Mouse (Mus musculus) layer of hippocampus, postnatal 14 days (tissue): Measurements from ENCODE around the gene Lsp1. TPM values are rescaled to one million over a fixed set of nuclear protein-coding genes. Genes with fewer than 3 reads are reported as not detected.

Source experiments
- DNase-seq, 2 experiments: peaks; one replicate each; pipeline ENCODE4 v3.0.0; 2021 to 2022; ENCODE audit warnings: low spot score in 2 of 2, mixed read lengths in 1 of 2
- total RNA-seq, 2 experiments: library from RNA; stranded (reverse); gene quantifications; 2 replicates each; pipeline ENCODE4 v1.2.3; 2021

The Lsp1 gene
- total RNA-seq, 2 experiments from 2014 or later, result 4.2 to 4.7 TPM

DNA sequence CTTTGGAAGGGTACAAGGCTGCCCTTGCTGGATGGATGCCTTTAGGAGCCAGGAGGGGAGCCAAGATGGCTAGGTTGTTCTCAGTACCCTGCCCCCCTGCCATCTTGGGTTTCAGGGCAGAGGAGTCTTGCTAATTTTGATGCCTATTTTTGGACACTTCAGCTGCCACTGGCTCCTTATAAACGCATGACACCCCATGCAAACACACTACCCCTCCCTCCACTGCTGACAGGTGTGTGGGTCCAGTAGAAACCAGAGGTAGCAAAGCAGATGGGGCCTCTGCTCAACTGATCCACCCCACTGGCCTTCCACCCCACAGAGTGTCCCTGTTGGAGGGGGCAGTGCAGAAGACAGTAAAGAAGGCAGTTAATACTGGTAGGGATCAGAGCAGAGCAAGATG, 39.4 kb downstream of the Lsp1 start:
- DNase-seq, result no peak

DNA sequence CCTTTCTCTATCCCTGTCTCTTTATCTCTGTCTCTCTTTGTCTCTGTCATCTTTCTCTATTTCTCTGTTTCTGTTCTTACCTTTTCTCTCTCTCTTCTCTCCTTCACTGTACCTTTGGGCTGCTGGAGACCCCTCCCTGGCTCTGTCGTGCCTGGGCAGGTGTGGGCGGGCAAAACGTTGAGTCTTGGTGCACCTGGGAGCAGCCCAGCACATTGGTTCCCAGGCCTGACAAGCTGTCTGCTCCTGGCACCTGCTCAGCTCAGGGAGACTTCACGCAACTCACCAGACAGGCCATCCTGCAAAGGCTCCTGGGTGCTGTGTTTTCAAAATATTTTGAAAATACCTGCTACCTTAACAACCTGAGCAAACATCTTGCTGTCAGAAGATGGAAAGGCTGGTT, 42.6 kb downstream of the Lsp1 start:
- DNase-seq, result no peak

- no peak for DNase-seq
Observed at GRCm38 (mm10) chr7:142505942-142506341, 45.3 kb downstream of the Lsp1 start.

DNA sequence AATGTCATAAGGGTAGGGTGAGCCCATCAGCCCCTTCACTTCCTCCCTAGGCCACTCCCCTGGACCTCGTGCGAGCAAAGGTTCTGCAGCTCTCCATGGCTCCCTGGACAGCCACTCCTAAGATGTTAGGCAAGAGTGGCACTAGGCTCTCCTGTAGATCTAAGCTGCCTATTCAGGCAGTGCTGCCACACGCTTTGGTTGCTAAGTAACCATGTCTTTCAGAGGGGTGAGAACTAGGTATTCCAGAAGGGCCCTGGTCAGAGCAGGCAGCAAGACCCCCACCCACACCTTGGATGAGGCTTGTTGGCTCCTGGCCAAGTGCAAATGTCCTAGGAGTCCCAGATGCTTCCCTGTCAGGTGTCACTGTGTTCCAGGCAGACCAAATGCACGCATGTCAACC, 45.9 kb downstream of the Lsp1 start:
- DNase-seq, result no peak

GRCm38 (mm10) chr7:142507453-142507852, 46.8 kb downstream of the Lsp1 start:
- no peak for DNase-seq

- no peak for DNase-seq
Observed at GRCm38 (mm10) chr7:142509518-142509917, 48.9 kb downstream of the Lsp1 start.

DNA sequence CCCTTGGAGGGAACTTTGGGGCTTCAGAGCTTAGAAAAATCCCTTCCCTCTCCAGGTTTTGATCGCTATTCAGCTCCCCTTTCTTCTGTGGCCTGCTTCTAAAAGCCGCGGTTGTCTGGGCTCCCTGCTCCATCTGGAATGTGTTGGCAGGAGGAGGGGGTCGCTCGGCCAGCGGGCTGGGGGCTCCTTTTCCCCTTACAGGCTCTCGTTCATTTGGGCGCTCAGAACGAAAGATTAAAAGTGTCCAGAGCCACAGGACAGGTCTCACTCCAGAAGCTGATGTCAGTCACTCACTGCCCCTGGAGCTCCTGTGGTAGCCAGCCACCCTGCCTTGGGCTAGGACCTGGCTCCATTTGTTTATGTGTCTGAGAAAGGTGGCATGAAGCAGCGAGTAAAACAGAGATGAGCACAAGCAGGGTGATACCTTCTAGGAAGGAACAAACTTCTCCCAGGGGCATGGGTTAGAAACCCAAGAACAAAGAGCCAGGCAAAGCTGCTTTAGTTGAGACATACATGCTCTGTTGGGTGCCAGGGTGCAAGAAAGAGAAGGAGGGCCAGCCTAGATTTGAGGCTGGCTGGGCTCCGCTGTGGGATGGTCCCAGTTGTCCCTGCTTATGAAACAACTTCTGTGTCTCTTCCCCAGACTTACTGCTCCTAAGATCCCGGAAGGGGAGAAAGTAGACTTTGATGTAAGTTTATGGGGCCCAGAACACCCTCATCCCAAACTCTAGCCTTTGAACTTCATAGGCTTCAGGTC, 49.6 kb downstream of the Lsp1 start:
- DNase-seq, result peak; percentile 8 to 32

DNA sequence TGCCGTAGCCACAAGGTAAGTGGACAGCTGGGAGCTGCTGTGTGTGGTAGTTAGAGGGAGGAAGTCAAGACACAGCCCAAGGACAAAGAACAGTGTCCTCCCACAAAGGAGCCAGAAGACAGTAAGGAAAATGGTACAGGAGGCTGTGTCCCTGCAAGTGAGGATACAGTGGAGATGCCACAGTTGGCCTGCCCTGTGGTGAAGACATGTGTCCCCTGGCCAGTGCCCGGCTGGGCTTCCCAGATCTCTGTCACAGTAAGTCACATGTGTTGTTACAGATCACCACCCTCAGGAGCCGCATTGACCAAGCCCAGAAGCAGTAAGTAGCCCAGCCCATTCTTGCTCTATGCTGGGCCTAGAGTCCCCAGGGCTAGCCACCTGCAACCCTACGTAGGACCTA, 53.4 kb downstream of the Lsp1 start:
- DNase-seq, result no peak

DNA sequence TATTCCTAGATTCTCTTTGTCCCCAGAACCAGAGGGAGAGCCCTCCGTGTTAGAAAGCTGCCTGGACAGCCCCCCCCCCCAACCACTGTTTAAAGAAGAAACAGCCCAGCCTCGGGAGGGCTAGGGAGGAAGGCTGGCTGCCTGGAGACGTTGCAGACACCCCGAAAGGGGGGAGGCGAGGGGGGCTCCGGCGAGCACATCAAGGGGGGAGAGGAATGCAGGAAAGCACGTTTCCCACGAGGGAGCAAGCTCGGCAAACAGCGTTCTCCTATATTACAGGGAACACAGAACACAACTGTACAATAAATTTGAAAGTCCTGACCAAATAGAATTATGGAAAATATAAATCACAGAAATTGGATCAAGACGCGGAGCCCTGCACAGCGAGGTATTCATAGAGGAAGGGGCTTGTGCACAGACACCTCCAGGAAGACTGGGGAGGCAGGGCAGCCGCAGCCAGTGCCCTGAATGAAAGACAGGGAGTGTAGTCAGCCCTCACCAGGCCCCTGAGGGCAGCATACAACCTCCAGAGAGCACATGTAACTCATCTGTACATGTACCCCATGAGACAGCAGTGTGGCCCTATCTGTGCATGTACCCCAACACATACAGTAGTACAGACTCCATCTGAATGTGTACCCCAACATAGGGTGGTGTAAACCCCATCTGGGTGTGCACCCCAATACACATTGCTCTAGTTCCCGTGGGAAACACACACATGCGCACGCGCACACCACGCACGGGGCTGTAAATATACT, 55.8 kb downstream of the Lsp1 start:
- DNase-seq, result no peak

DNA sequence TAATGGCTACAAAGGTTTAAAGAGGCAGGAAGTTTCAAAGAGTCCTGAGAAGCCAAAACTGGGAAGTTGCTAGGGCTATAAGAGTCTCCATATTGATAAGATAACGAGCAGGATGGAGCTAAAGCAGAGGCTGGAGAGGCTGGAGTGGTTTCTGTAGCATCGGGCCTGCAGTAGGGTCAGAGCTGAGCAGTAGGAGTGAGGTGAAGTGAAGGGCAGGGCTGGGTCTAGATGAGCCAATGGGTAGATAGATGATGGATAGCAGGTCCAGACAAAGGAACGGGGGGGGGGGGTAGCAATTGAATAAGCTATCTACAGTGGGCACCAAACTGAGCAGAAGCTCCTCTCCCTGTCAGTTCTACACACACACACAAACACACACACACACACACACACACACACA, 56.9 kb downstream of the Lsp1 start:
- no peak for DNase-seq

DNA sequence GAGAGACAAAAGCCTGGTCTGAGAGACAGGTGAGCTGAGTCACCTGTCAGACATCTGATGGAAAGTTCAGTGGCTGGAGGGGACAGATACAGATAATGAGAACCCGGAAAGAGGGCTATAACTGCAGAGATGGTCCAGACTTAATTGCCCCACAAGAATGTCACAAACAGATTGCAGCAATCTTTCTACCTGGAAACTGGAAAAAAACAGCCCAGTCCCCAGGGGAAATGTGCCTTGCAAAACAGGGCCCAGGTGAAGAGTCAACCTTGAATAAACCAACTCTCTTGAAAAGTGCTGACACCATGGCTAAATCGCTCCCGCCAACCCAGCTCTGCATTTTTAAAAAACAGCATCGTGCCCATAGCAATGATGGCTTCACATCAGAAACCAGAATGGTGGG, 59.7 kb downstream of the Lsp1 start:
- DNase-seq, result no peak

DNA sequence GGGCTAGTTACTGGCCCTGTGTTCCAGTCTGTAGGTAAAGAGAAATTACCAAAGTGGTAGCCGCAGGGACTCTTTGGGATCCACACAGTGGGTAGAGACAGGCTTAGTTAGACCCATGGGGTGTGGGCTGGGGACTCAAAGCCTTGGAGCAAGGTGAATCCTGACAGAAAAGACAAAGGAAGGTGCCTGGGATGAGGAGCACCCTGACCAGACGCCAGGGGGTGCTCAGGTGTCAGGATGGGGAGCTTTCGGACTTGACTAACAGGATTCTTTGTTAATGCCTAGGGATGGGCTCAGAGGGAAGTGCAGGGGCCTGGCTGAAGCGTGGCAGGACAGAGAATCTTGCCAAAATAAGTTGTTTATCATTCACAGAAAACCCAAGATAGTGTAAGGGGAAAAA, 61.7 kb downstream of the Lsp1 start:
- no peak for DNase-seq

DNA sequence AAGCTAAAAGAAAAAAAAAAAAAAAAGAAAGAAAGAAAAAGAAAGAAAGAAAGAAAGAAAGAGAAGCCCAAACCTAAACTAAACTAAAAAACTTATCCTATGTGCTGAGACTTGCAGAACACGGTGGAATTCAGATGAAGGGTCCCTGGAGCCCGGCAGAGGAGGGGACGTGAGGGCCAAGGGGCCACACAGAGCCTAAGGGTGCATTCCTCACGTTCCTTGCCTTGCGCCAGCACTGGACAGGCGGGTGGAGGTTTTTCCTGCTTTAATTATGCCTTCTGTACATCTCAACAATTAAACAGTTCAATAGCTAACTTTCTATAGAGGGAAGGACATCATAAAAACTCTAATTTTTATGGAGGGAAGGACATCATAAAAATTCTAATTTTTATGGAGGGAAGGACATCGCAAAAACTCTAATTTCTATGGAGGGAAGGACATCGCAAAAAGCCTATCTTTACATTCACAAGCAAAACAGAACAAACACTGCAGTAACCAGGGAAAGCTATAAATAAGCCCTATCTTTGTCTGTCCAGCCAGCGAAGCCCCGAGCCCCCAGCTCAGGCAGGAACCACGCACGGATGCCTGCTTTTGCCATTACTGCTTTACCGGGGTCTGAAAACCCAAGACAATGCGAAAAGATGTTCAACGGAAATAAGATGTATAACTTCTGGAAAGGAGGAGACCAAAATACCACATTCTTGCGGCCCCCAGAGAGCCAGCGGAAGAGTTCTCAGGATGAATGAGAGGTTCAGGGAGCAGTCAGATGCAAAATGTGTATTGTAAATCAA, 62.8 kb downstream of the Lsp1 start:
- DNase-seq, result no peak

DNA sequence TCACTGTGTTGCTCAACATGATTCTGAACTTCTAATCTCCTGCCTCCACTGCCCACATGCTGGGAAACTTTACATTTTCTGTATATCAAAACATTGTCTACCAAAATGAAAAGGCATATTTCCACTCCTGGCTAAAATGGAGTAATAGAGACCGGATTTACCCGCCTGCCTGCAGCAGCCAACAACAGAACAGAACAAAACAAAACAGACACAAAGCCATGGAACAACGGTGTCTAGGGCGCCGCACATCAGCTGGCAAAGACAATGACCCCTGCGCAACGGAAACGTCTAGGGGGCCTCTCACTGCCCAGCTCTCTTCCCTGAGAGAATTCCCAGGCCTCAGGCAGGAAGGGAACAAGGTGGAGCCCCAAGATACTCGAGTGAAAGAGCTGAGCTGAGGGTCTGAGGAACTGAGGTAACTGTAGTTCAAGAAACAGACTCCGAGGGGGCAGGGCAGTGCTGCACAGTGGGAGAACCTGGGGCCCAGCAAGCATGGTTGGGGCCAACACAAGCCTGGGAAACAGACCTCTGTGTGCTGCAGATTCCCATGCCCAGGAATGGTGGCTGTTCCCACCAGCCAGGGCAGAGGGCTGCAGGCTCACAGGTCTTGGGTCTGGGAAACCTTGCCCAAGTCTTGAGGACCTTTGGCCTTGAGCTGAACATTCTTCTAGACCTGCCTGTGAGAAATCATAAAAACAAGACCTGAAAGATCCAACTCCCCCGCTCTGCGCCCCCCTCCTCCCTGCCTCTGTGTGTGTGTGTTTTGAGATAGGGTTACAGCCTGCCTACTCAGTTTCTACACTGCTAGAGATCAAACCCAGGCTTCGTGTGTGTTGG, 65.0 kb downstream of the Lsp1 start:
- DNase-seq, result no peak

DNA sequence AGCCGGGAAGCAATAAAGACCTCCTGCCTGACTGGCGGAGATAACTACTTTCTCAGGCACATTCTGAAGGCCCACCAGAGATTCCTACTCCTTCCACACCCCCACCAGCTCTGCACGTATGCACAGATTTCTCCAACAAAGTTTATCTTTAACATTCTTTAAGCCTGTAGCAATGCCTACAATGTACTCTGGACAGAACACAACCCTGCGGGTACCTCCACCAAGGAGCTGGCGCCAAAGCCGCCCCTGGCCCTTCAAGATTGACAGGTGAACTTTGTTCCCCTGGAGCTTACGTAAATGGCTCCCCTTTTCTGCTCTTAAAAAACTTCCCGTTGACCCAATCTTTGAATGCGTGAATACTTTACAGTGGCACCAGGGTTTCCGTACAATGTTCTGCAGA, 68.7 kb downstream of the Lsp1 start:
- DNase-seq, result no peak

DNA sequence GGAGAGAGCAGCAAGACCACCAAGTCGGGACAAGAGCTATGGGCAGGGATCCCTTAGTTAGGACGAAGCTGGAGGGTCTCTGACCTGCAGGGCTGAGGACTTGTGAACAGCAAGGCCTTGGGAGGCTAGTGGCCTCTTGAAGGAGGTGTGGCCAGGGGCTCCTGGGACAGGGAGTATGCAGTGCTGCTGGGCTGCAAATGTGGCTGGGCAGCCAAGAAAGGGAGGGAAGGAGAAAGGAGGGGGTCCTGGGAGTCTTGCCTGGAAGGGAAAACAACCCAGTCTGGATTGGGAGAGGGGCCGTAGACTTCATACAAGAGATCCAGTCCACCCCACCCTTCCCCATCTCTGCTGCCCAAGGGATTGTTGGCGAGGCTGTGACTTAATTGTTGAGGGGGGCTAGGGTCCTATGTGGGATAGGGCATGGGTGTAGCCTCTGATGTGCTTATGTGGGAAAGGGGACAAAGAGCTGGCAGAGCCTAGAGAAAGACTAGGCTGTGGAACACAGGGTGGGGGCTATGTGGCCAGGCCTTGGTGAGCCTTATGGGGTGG, 71.4 kb downstream of the Lsp1 start:
- DNase-seq, result no peak

GRCm38 (mm10) chr7:142532671-142533058, 72.1 kb downstream of the Lsp1 start, which contains the start of gene Mrpl23:
Gene Mrpl23 (plus strand): TSS chr7:142532686.
- DNase-seq, result no peak

GRCm38 (mm10) chr7:142533059-142533855, 72.6 kb downstream of the Lsp1 start:
- DNase-seq, result peak; percentile 85 to 87

DNA sequence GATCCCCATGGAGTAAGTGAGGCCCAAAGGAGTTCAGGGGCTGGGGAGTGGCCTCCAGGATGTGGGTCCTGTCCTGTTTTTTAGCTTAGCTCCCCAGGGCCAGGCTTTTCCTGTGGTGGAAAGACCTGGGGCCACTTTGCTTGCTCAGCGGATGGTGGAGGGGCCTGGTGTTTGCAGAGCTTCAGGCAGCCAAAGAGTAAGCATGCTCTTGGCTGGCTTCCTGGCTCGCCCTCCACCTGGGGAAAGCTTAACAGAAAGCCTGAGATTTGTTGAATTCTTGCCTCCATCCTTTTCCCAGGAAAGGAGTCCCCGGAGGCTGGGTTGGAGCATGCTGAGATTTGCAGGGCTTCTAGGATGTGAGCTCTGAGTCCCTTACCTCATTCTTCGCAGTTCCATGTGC, 74.5 kb downstream of the Lsp1 start:
- no peak for DNase-seq

DNA sequence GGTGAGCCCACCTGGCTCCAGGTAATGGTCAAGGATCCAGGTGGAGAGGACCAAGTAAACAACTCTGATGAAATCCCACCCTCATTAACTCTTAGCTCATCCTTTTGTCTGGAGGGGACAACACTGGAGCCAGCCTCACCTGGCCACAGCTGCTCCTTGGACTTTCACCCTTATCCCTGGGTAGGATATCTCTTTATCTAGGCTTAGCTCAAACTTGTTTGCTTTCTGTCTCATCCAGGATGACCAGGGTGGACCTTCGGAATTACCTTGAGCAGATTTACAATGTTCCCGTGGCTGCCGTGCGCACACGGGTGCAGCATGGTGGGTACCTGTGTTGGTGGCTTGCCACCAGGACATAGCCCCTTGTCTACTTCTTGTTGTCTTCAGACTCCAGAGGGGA, 75.2 kb downstream of the Lsp1 start:
- DNase-seq, result no peak
